Mouse (Mus musculus) testis, adult 2 months (tissue): ENCODE measurements around the gene Irf2bp2. TPM values are rescaled to one million over a fixed set of nuclear protein-coding genes. Genes with fewer than 3 reads are reported as not detected.

Source experiments
- H3K27ac ChIP-seq: fragments of 200-500 bp; 2 replicates; pipeline ENCODE4 v1.5.1; 2012; ENCODE audit warnings: low read depth, low read length; ENCODE audit not compliant: control insufficient read depth, insufficient read depth
- H3K27me3 ChIP-seq: fragments of 200-500 bp; 2 replicates; pipeline ENCODE4 v1.6.1; 2012; ENCODE audit warnings: mild to moderate bottlenecking, low read length, moderate library complexity; ENCODE audit not compliant: control insufficient read depth, insufficient read depth
- H3K36me3 ChIP-seq: fragments of 200-500 bp; 2 replicates; pipeline ENCODE4 v1.6.1; 2012; ENCODE audit warnings: mild to moderate bottlenecking, low read length; ENCODE audit not compliant: control insufficient read depth, insufficient read depth
- H3K4me1 ChIP-seq: fragments of 200-500 bp; 2 replicates; pipeline ENCODE4 v1.6.1; 2012; ENCODE audit warnings: low read length; ENCODE audit not compliant: control insufficient read depth, insufficient read depth
- H3K4me3 ChIP-seq: fragments of 200-500 bp; 2 replicates; pipeline ENCODE4 v1.5.1; 2012; ENCODE audit warnings: low read depth, mild to moderate bottlenecking, low read length, moderate library complexity, mixed read lengths; ENCODE audit not compliant: control insufficient read depth
- CTCF ChIP-seq: fragments of 200-500 bp; IDR thresholded peaks from 2 replicates; pipeline ENCODE4 v1.5.1; 2012; ENCODE audit warnings: low read depth, mild to moderate bottlenecking, inconsistent platforms, low read length, moderate library complexity; ENCODE audit not compliant: control insufficient read depth, insufficient read depth, insufficient replicate concordance
- POLR2A ChIP-seq: fragments of 200-500 bp; IDR thresholded peaks from 2 replicates; pipeline ENCODE4 v1.6.1; 2012; ENCODE audit warnings: low read depth, mild to moderate bottlenecking, inconsistent platforms, low read length, moderate library complexity; ENCODE audit not compliant: control insufficient read depth
- polyA plus RNA-seq: library from polyadenylated mRNA; depleted of rRNA; stranded (reverse); fragments of >200 nt; gene quantifications from 2 replicates; pipeline ENCODE4 v1.2.3, GENCODE M21; 2012

Irf2bp2 gene
- polyA plus RNA-seq, 1 experiment = 3.3 TPM

DNA sequence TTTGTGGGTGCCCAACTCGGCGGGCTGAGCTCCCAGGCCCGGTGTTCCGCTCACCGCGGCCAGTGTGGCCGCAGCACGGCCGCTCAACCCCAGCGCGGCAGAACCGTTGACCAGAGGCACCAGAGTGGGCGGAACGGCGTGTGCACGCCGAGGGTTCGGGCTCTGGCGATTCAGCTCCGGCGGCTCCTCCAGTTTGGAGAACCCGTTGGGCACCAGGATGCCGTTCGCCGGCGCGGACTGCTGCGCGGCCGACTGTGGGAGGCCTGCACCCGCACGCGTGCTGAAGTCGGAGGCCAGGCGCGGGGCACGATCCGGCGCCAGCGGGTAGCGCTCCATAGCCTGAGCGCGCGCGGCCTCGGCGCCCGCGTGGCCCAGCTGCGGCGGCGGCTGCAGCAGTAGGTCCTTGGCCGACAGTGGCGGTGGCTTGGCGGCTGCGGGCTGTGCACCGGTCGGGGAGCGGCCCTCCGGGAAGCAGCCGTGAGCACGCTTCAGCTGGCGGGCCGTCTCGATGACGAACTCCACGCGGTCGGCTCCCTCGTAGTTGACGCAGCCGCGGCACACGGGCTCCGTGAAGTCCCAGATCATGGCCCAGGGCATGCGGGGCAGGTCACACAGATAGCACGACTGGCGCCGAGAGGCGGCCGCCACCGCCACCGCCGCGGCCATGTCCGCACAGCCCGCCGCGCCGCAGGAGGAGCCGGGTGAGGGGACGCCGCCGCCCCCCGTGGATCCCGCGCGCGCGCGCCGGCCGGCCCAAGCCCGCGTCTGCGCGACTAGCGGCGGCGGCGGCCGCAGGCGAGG lies 815 bp downstream of the Irf2bp2 start:
- Histone ChIP-seq H3K4me1 (peaks cover 33% of the 10 kb centered on the region), H3K36me3 (no peaks in the 10 kb centered on the region), H3K27ac (peak overlapping the region; percentile 86), H3K4me3 (peak overlapping the region; percentile 85), H3K27me3 (no peaks in the 10 kb centered on the region)
- TF ChIP-seq CTCF (no peak), POLR2A (no peak; the same call in 1 of the 2 replicates)

DNA sequence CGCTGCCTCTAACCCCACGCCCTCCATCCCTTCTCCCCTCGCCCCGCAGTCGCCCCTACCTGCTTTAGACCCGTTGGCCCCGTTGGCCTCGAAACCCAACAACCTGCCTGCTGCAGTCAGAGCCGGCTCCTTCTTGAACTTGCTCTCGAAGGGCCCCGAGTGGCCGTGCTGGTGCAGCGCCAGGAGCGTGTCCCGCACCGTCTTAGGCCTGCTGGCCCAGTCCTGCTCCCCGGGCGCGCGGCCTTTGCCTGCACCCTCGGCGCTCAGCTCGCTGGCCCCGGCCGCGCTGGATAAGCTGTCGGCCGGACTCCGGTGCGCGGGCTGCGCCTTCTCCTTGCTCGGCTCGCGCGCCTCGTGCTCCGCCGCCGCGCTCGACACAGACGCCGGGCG lies 1.4 kb downstream of the Irf2bp2 start:
- Histone ChIP-seq H3K4me1 (peaks cover 33% of the 10 kb centered on the region), H3K27ac (peak overlapping the region; percentile 86), H3K4me3 (peak overlapping the region; percentile 85), H3K36me3 (no peaks in the 10 kb centered on the region), H3K27me3 (no peaks in the 10 kb centered on the region)
- TF ChIP-seq POLR2A (0 out of 2 replicates have a peak, but pooled peaks have one; percentile 20), CTCF (no peak)

DNA sequence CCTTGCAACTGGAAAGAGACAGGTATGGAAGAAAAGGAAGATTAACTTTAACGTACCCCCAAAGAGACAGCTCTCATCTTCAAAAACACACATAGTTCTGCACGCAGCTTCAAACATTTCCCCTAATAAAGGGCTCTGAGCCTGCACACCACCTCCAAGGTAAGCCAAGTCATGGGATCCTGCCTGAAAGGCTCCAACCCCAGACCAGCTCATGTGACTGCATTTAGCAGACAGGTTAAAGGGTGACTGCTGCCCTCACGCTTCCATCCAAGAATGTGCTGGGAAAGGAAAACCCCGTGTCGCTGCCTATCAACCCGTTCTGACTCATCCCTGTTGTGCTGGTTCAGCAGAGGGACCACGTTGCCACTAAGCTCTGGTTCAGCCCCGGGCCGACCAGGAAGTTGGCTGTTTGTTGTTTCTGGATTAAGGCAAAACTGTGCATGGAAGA lies 1.9 kb downstream of the Irf2bp2 start:
- no peaks in the 10 kb centered on the region for H3K36me3 ChIP-seq
- peak overlapping the region; percentile 84 for H3K27ac ChIP-seq
- peaks cover 33% of the 10 kb centered on the region for H3K4me1 ChIP-seq
- no peaks in the 10 kb centered on the region for H3K27me3 ChIP-seq
- H3K4me3 ChIP-seq = peak overlapping the region; percentile 83
- TF ChIP-seq POLR2A (no peak; the same call in 1 of the 2 replicates), CTCF (no peak)

DNA sequence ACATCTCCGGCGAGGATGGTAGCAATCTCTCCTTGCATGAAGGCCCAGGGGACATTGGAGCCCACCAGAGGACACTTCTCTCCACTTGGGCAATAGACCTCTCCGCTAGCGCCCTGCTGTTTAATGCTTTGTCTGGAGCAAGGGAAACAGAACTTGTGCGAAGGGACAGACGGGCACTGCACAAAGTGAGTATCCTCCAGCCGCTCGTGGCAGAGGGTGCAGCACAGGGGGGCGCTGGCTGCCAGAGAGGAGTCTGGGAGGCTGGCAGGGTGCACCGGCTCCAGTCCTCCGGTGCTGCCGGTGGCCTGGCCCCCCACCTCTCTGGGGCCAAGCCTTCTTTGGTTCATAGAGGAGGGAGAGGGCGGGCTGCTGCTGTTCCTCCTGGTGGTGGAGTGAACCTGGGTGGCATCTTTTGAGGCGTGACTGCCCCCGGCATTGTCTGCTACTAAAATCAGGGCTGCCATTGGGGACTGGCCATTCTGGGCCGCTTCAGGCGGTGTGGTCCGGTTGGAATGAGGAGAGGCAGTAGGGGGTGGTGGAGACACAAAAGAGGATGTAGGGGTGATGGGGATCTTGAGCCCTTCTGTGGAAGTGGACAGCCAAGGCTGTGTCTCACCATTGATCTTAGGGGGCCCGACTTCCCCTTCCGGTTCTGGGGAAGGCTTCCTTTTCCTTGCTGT lies 2.5 kb downstream of the Irf2bp2 start:
- H3K27me3 ChIP-seq = no peaks in the 10 kb centered on the region
- peak overlapping the region; percentile 84 for H3K27ac ChIP-seq
- no peaks in the 10 kb centered on the region for H3K36me3 ChIP-seq
- peak overlapping the region; percentile 83 for H3K4me3 ChIP-seq
- no peak for TF ChIP-seq CTCF
- no peak for TF ChIP-seq POLR2A
- peaks cover 32% of the 10 kb centered on the region for H3K4me1 ChIP-seq

DNA sequence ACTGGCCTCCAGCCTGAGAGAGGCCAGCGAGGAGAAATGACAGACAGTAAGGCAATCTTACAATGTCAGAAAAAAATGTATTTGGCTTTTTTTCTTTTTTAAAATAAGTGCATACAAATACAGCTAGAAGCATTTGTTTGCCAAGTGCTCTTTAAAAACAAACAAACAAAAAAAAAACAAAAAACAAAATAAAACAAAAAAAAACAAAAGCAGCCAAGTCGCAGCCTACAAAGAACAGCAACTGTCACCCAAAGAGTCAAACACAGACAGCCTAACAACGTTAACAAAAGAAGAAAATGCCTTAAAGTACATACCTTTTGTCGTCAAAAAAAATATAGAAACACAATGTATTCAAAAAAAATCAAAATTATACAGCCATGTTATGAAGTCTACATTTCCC lies 3.2 kb downstream of the Irf2bp2 start:
- no peak for TF ChIP-seq POLR2A
- TF ChIP-seq CTCF = no peak
- Histone ChIP-seq H3K4me3 (peak overlapping the region; percentile 54), H3K27ac (peak overlapping the region; percentile 67), H3K4me1 (peaks cover 29% of the 10 kb centered on the region), H3K27me3 (no peaks in the 10 kb centered on the region), H3K36me3 (no peaks in the 10 kb centered on the region)

DNA sequence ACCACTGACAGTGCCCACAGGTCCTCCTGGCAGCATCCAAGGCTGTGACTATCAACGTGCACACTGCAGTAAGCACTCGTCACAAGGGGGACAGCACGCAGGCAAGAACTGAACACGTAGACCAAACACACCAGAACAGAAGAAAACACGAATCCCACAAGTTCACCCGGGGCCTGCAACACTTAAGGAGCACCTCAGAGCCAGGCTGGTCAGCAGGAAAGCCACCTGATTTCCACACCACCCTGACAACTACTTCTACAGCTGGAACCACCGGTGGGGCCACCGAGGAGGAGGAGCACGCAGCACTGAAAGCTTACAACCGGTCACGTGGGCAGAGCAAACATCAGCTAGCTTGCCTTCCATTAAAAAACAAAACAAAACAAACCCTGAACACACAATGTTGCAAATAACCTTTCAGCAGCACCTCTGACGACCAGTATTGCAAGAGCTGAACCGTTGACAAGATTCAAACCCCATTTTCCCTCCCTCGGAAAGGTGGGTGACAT lies 3.7 kb downstream of the Irf2bp2 start:
- no peak for TF ChIP-seq CTCF
- TF ChIP-seq POLR2A = no peak
- H3K27me3 ChIP-seq = no peaks in the 10 kb centered on the region
- peaks cover 25% of the 10 kb centered on the region for H3K4me1 ChIP-seq
- no peaks in the 10 kb centered on the region for H3K36me3 ChIP-seq
- peak overlapping the region; percentile 67 for H3K27ac ChIP-seq
- peak overlapping the region; percentile 54 for H3K4me3 ChIP-seq

DNA sequence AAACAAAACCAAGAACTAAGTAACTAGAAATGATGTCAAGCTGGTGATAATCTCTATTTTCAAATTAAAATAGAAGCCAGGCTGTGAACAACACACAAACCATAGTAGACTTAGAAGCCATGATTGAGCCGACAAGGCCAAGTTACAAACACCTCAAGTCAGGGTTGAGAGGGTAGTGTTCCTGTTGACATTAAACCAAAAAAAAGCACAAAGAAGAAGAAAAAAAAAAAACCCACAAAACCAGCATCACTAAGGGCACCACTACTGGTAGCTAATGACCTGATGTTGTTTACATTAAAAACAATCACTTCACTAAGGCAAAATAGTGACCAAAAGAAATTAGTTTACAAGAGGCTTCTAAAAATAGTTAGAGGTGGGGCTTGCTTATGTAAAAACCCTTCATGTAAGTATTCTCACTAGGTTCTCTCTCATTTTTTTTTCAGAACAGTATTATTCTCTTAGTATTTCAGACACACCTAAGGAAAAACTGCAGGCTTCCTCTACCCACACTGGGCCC lies 4.2 kb downstream of the Irf2bp2 start:
- H3K4me1 ChIP-seq = peaks cover 23% of the 10 kb centered on the region
- peak overlapping the region; percentile 54 for H3K4me3 ChIP-seq
- no peaks in the 10 kb centered on the region for H3K27me3 ChIP-seq
- H3K27ac ChIP-seq = peak overlapping the region; percentile 67
- TF ChIP-seq CTCF = no peak
- TF ChIP-seq POLR2A = no peak
- H3K36me3 ChIP-seq = no peaks in the 10 kb centered on the region
